Mouse (Mus musculus) lung, postnatal 36 days (tissue): ENCODE data around the gene H2afj.

Experiments
- DNase-seq: peaks from one replicate; pipeline ENCODE4 v3.0.0; 2022; ENCODE audit warnings: mixed read lengths

H2afj gene

DNA sequence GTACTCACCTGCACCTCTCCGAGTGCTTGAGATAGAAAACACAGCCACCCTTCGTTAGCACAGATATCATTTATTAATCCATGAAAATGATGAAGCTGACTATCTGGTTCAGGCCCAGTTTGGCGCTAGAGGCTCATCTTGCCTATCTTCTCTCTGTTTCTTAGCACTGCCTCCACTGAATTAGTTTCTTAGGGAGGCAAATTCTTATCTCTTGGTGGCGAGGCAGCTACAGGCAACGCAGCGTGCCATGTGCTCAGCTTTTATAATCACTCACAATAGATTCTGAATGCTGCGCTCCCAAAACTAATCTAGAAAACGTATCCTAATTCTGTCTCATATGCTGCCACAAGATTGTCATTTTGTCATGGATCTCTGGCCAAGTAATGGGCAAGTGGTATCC is 40.4 kb downstream of the H2afj start:
- DNase-seq: no peak

DNA sequence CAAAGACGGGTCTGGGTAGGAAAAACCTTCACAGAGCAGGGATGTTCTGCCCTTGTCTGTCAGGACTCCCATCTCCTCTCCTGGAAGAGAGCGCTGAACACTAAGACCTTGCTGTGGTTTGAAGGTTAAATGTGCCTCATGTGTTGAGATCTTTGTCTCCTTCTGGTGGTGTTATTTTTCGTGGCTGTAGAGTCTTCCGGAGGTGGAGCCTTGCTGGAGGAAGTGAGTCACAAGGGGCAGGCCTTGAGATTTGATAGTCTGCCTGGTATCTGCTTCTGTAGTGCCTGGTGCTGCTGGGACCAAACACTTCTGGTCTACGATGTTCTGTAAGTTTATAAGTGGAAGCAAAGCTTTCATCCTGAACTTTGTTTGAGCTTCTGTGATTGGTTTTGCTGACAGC is 40.9 kb downstream of the H2afj start:
- DNase-seq: no peak

DNA sequence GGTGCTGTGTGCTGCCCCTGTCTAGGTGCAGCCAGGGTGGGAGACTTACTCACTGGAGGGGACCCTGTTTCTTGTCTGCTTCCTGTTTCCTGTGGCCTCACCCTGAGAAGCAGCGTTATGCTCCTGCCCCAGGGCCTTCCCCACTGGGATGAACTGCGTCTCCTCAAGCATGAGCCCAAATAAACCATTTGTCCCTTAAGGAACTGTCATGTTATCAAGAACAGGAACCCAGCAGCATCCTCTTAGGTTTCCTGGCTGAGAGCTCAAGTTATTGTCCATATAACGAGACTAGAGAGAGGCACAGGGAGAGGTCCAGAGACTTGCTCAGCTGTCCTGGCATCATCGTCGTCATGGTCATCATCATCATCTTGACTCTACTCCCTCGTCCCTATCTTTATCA is 42.2 kb downstream of the H2afj start:
- no peak for DNase-seq

- DNase-seq: no peak
Measured at GRCm38 (mm10) chr6:136852348-136852747, 44.3 kb downstream of the H2afj start.

DNA sequence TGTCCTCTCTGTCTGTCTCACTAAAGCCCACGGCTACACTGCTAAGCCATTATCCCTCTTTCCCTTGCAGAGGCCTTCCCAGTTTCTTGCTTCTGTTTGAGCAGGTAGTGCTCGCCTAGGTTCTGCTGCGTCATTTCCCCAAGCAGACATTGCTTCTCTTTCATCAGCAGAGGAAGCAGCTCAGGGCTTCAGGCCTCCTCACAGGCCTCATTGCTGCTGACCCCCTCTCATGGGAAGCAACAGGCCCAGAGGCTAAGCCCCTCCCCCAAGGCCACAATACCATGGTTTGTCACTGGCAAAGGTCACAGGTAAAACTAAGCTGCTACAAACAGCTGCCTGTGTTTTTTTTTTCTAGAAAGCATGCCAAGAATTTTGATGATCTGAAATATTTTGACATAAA is 44.7 kb downstream of the H2afj start:
- DNase-seq: no peak

DNA sequence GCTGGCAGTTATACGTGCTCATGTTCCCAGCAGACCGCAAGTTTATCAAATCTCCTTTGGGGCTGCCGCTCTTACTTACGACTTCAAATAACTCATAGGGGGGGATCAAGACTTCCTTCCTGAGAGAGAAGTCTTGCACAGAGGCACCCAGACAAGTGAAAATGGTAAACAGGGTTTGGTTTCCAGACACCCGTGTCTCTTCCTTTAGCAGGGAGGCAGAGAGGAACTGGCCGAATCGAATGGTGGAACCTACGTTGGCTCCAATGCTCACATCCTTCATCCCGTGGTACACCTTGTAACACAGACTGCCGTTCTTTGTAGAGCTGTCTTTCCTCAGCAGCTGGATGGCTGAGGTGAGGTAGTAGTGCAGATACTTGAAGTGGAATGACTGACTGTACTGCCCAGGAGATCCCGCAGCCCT is 46.3 kb downstream of the H2afj start:
- no peak for DNase-seq

DNA sequence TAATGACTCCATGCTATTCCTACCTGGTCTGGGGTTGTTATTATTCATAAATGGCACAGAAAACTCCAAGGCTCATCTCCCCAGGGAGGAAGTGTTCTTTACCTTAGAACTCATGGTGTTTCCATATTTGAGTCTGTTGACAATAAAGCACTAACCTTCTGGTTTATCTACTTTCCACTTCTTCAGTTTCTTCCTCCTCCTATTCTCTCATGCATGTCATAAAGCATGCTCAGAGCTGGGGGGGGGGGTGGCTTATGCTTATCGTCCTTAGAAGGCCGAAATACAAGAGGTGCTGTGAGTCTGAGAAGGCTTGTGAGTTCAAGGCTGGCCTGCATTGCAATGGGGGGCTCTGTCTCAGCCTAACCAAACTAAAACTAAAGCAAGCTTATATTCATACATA is 47.1 kb downstream of the H2afj start:
- DNase-seq: no peak

- DNase-seq: peak; percentile 60
Measured at GRCm38 (mm10) chr6:136856071-136856636, 48.1 kb downstream of the H2afj start.

DNA sequence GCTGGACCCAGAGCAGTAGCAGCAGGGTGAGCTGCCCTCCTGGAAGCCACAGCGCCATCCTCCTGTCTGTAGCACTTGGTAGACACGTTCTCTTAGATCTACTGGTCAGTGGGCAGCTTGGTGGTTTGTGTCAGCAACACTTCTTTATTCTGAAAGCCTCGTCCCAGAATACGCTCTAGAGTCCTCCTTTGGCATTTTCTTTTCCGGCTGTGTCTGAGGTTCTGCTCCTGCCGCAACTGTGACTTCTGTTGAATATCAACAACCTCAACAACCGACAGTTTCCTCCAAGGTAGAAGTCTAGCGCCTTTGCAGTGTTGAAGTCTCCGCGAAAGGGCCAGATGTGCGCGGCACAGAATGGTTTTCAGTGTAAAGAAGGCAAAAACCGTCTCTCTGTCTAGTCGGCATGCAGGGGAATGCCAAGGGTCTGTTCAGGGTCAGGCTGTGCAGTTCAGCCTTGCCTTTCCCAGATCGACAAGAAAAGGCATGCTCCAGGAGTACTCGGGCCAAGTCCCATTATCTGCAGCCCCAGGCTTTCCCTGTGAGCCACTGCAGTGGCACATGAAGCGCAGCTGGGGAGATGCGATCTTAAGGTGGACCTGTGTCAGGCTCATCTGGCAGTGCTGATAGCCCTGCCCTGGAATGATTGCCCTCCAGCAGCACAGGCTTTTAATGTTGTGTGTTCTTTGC is 49.3 kb downstream of the H2afj start, which contains the start of gene Art4:
Gene Art4, minus strand, starts transcription at position 548 of the 687 bp plus-strand sequence.
- peak; percentile 49 for DNase-seq

DNA sequence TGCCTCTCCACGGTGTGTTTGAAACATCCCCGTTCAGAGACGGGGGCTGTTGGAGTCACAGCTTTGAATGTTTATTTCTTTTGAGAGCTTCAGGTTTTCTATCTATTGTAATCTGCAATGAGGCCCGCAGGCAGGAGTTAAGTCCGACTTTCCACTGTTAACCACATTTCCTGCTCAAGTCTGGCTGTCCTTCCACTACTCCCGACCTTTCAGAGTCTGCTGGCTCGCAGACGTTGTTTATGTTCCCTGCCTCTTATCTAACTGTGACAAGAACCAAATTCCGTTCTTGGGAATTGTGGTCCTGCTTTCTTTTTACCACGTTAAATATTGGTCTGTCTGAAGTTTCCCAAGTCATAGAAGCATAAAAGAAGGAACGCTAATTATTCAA is 49.8 kb downstream of the H2afj start:
- peak; percentile 68 for DNase-seq

DNA sequence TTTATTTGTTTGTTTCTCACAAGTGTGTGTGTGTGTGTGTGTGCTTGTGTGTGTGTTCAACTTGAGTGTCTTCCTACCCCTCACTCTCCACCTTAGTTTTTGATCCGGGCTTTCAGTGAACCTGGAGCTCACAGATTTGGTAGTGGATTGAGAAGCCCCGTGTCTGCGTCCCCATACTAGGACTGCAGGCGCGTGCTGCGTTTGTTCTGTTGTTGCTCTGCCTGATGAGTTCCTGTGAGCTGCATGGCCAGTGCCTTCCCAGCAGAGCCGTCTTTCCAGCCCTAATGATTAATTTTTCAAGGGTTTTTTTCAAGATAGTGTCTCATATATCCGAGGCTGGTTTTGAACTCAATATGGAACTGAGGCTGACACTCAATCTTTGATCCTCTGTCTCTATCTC is 50.4 kb downstream of the H2afj start:
- no peak for DNase-seq
